Mouse (Mus musculus): ENCODE data around the gene Apobec2. TPM values are rescaled to one million over a fixed set of nuclear protein-coding genes. Genes with fewer than 3 reads are reported as not detected.

Apobec2 gene
- 9.5 TPM for polyA plus RNA-seq (2017; shearing (Covaris generic))

GRCm38 (mm10) chr17:48432158-48432980 lies at the start of gene Apobec2:
Gene Apobec2 (minus strand): TSS chr17:48432930.

GRCm38 (mm10) chr17:48454688-48455087 lies 22.0 kb upstream of the Apobec2 start, which contains the start of gene Unc5cl:
Gene Unc5cl (plus strand): TSS chr17:48454901.

GRCm38 (mm10) chr17:48451353-48451675 lies 18.6 kb upstream of the Apobec2 start, which contains the start of gene Tspo2:
Gene Tspo2 (minus strand): TSS chr17:48451522.

GRCm38 (mm10) chr17:48409380-48410298 lies 23.1 kb downstream of the Apobec2 start, which contains the start of the genes Nfya and Oard1:
Gene Nfya (minus strand): TSS chr17:48409906.
Gene Oard1 (plus strand): TSS chr17:48410014.

Other genes with a start within 250 kb of the Apobec2 start
- not detected for gene Trem1, start 200.2 kb downstream of the Apobec2 start, polyA plus RNA-seq (2017; shearing (Covaris generic))
- not detected for gene Trem3, start 185.2 kb downstream of the Apobec2 start, polyA plus RNA-seq (2017; shearing (Covaris generic))
- gene Treml4, start 168.6 kb downstream of the Apobec2 start, polyA plus RNA-seq (2017; shearing (Covaris generic)) = not detected
- gene Treml2, start 133.4 kb downstream of the Apobec2 start, polyA plus RNA-seq (2017; shearing (Covaris generic)) = 1.3 TPM
- 0.30 TPM for gene B430306N03Rik, start 116.8 kb downstream of the Apobec2 start, polyA plus RNA-seq (2017; shearing (Covaris generic))
- gene Trem2, start 86.5 kb downstream of the Apobec2 start, polyA plus RNA-seq (2017; shearing (Covaris generic)) = not detected
- not detected for gene Treml1, start 73.0 kb downstream of the Apobec2 start, polyA plus RNA-seq (2017; shearing (Covaris generic))
- 12.1 TPM for gene Nfya, start 23.0 kb downstream of the Apobec2 start, polyA plus RNA-seq (2017; shearing (Covaris generic))
- 48.0 TPM for gene Oard1, start 22.9 kb downstream of the Apobec2 start, polyA plus RNA-seq (2017; shearing (Covaris generic))
- 0.11 TPM for gene Tspo2, start 18.6 kb upstream of the Apobec2 start, polyA plus RNA-seq (2017; shearing (Covaris generic))
- gene Unc5cl, start 22.0 kb upstream of the Apobec2 start, polyA plus RNA-seq (2017; shearing (Covaris generic)) = 9.5 TPM